Mouse (Mus musculus): ENCODE data around the gene Eme2. TPM values are rescaled to one million over a fixed set of nuclear protein-coding genes. Genes with fewer than 3 reads are reported as not detected.
A peak's percentile ranks its signal among the peaks of the same experiment; 100 is the strongest.

Eme2 gene
- total RNA-seq, 2 experiments from 2014 or later = 6.3 to 12.7 TPM

- ATAC-seq (replicated peaks; ENCODE audit: low FRiP score, poor library complexity, severe bottlenecking) = peak; percentile 40
Observed at GRCm38 (mm10) chr17:24848600-24849031, 46.3 kb downstream of the Eme2 start.

- ATAC-seq (replicated peaks; ENCODE audit: low FRiP score, poor library complexity, severe bottlenecking) = no peak
Observed at GRCm38 (mm10) chr17:24847386-24847785, 47.5 kb downstream of the Eme2 start.

- ATAC-seq (replicated peaks; ENCODE audit: low FRiP score, poor library complexity, severe bottlenecking) = no peak
Observed at GRCm38 (mm10) chr17:24844525-24844924, 50.4 kb downstream of the Eme2 start.

- ATAC-seq (replicated peaks; ENCODE audit: low FRiP score, poor library complexity, severe bottlenecking) = peak; percentile 77
Observed at GRCm38 (mm10) chr17:24842631-24843030, 52.3 kb downstream of the Eme2 start.

GRCm38 (mm10) chr17:24841133-24841532 lies 53.8 kb downstream of the Eme2 start:
- ATAC-seq (replicated peaks; ENCODE audit: low FRiP score, poor library complexity, severe bottlenecking) = peak; percentile 84

GRCm38 (mm10) chr17:24840341-24840740 lies 54.5 kb downstream of the Eme2 start:
- no peak for ATAC-seq (replicated peaks; ENCODE audit: low FRiP score, poor library complexity, severe bottlenecking)

- ATAC-seq (replicated peaks; ENCODE audit: low FRiP score, poor library complexity, severe bottlenecking) = no peak
Observed at GRCm38 (mm10) chr17:24839842-24840241, 55.0 kb downstream of the Eme2 start, which contains the start of gene Hagh. TSS of gene Hagh (plus strand) at chr17:24840143.

Other genes starting within 250 kb of the Eme2 start
- gene Slc9a3r2, start 244.8 kb downstream of the Eme2 start, total RNA-seq (2015; ENCODE audit: low replicate concordance) = 0.84 TPM in 1 of 2 replicates, not detected in the other
- not detected in 2 replicates for gene Slc9a3r2, start 244.8 kb downstream of the Eme2 start, total RNA-seq (2017; ENCODE audit: low replicate concordance)
- gene Npw, start 236.6 kb downstream of the Eme2 start, total RNA-seq (2015; ENCODE audit: low replicate concordance) = not detected in 2 replicates
- gene Npw, start 236.6 kb downstream of the Eme2 start, total RNA-seq (2017; ENCODE audit: low replicate concordance) = not detected in 2 replicates
- 13.4 and 18.4 TPM in 2 replicates for gene Zfp598, start 225.4 kb downstream of the Eme2 start, total RNA-seq (2015; ENCODE audit: low replicate concordance)
- gene Zfp598, start 225.4 kb downstream of the Eme2 start, total RNA-seq (2017; ENCODE audit: low replicate concordance) = 9.2 and 12.0 TPM in 2 replicates
- not detected in 2 replicates for gene Syngr3, start 205.1 kb downstream of the Eme2 start, total RNA-seq (2015; ENCODE audit: low replicate concordance)
- not detected in 2 replicates for gene Syngr3, start 205.1 kb downstream of the Eme2 start, total RNA-seq (2017; ENCODE audit: low replicate concordance)
- 9.6 and 15.9 TPM in 2 replicates for gene Gfer, start 198.9 kb downstream of the Eme2 start, total RNA-seq (2015; ENCODE audit: low replicate concordance)
- 14.0 and 15.7 TPM in 2 replicates for gene Gfer, start 198.9 kb downstream of the Eme2 start, total RNA-seq (2017; ENCODE audit: low replicate concordance)
- not detected in 2 replicates for gene Noxo1, start 198.9 kb downstream of the Eme2 start, total RNA-seq (2015; ENCODE audit: low replicate concordance)
- not detected in 2 replicates for gene Noxo1, start 198.9 kb downstream of the Eme2 start, total RNA-seq (2017; ENCODE audit: low replicate concordance)
- gene Tbl3, start 187.4 kb downstream of the Eme2 start, total RNA-seq (2015; ENCODE audit: low replicate concordance) = 5.8 and 10.1 TPM in 2 replicates
- 4.8 and 9.0 TPM in 2 replicates for gene Tbl3, start 187.4 kb downstream of the Eme2 start, total RNA-seq (2017; ENCODE audit: low replicate concordance)
- gene Rnf151, start 177.0 kb downstream of the Eme2 start, total RNA-seq (2015; ENCODE audit: low replicate concordance) = not detected in 2 replicates
- gene Rnf151, start 177.0 kb downstream of the Eme2 start, total RNA-seq (2017; ENCODE audit: low replicate concordance) = not detected in 2 replicates
- 1,299 and 1,601 TPM in 2 replicates for gene Rps2, start 177.0 kb downstream of the Eme2 start, total RNA-seq (2015; ENCODE audit: low replicate concordance)
- 315 and 526 TPM in 2 replicates for gene Rps2, start 177.0 kb downstream of the Eme2 start, total RNA-seq (2017; ENCODE audit: low replicate concordance)
- gene Ndufb10, start 170.6 kb downstream of the Eme2 start, total RNA-seq (2015; ENCODE audit: low replicate concordance) = 178 and 200 TPM in 2 replicates
- gene Ndufb10, start 170.6 kb downstream of the Eme2 start, total RNA-seq (2017; ENCODE audit: low replicate concordance) = 84.0 and 122 TPM in 2 replicates
- not detected in 2 replicates for gene Rpl3l, start 167.3 kb downstream of the Eme2 start, total RNA-seq (2015; ENCODE audit: low replicate concordance)
- not detected in 2 replicates for gene Rpl3l, start 167.3 kb downstream of the Eme2 start, total RNA-seq (2017; ENCODE audit: low replicate concordance)
- 108 and 112 TPM in 2 replicates for gene Msrb1, start 158.4 kb downstream of the Eme2 start, total RNA-seq (2015; ENCODE audit: low replicate concordance)
- 29.5 and 61.6 TPM in 2 replicates for gene Msrb1, start 158.4 kb downstream of the Eme2 start, total RNA-seq (2017; ENCODE audit: low replicate concordance)
- gene Hs3st6, start 142.1 kb downstream of the Eme2 start, total RNA-seq (2015; ENCODE audit: low replicate concordance) = not detected in 2 replicates
- not detected in 2 replicates for gene Hs3st6, start 142.1 kb downstream of the Eme2 start, total RNA-seq (2017; ENCODE audit: low replicate concordance)
- gene Meiob, start 90.8 kb downstream of the Eme2 start, total RNA-seq (2015; ENCODE audit: low replicate concordance) = not detected in 2 replicates
- gene Meiob, start 90.8 kb downstream of the Eme2 start, total RNA-seq (2017; ENCODE audit: low replicate concordance) = not detected in 2 replicates
- 350 and 357 TPM in 2 replicates for gene Hagh, start 54.9 kb downstream of the Eme2 start, total RNA-seq (2015; ENCODE audit: low replicate concordance)
- gene Hagh, start 54.9 kb downstream of the Eme2 start, total RNA-seq (2017; ENCODE audit: low replicate concordance) = 157 and 279 TPM in 2 replicates
- 50.5 and 87.6 TPM in 2 replicates for gene Fahd1, start 44.7 kb downstream of the Eme2 start, total RNA-seq (2015; ENCODE audit: low replicate concordance)
- 73.2 and 83.4 TPM in 2 replicates for gene Fahd1, start 44.7 kb downstream of the Eme2 start, total RNA-seq (2017; ENCODE audit: low replicate concordance)
- 0.84 TPM in 1 of 2 replicates, not detected in the other for gene Igfals, start 29.1 kb downstream of the Eme2 start, total RNA-seq (2015; ENCODE audit: low replicate concordance)
- gene Igfals, start 29.1 kb downstream of the Eme2 start, total RNA-seq (2017; ENCODE audit: low replicate concordance) = not detected in 2 replicates
- 31.9 and 50.8 TPM in 2 replicates for gene Nubp2, start 8.7 kb downstream of the Eme2 start, total RNA-seq (2015; ENCODE audit: low replicate concordance)
- gene Nubp2, start 8.7 kb downstream of the Eme2 start, total RNA-seq (2017; ENCODE audit: low replicate concordance) = 35.0 and 44.1 TPM in 2 replicates
- gene Spsb3, start 8.4 kb downstream of the Eme2 start, total RNA-seq (2015; ENCODE audit: low replicate concordance) = 84.0 and 90.5 TPM in 2 replicates
- 47.5 and 65.7 TPM in 2 replicates for gene Spsb3, start 8.4 kb downstream of the Eme2 start, total RNA-seq (2017; ENCODE audit: low replicate concordance)
- gene Mrps34, start within 50 bp of the Eme2 start, total RNA-seq (2015; ENCODE audit: low replicate concordance) = 8.3 and 9.6 TPM in 2 replicates
- gene Mrps34, start within 50 bp of the Eme2 start, total RNA-seq (2017; ENCODE audit: low replicate concordance) = 9.1 and 19.4 TPM in 2 replicates
- 151 and 169 TPM in 2 replicates for gene Nme3, start 1.4 kb upstream of the Eme2 start, total RNA-seq (2015; ENCODE audit: low replicate concordance)
- gene Nme3, start 1.4 kb upstream of the Eme2 start, total RNA-seq (2017; ENCODE audit: low replicate concordance) = 95.5 and 101 TPM in 2 replicates
- gene Mapk8ip3, start 41.9 kb upstream of the Eme2 start, total RNA-seq (2015; ENCODE audit: low replicate concordance) = 132 and 177 TPM in 2 replicates
- gene Mapk8ip3, start 41.9 kb upstream of the Eme2 start, total RNA-seq (2017; ENCODE audit: low replicate concordance) = 264 and 268 TPM in 2 replicates
- 33.2 and 39.0 TPM in 2 replicates for gene Jpt2, start 65.6 kb upstream of the Eme2 start, total RNA-seq (2015; ENCODE audit: low replicate concordance)
- 21.4 and 25.6 TPM in 2 replicates for gene Jpt2, start 65.6 kb upstream of the Eme2 start, total RNA-seq (2017; ENCODE audit: low replicate concordance)
- 49.9 and 54.4 TPM in 2 replicates for gene Cramp1l, start 120.7 kb upstream of the Eme2 start, total RNA-seq (2015; ENCODE audit: low replicate concordance)
- 38.1 and 53.4 TPM in 2 replicates for gene Cramp1l, start 120.7 kb upstream of the Eme2 start, total RNA-seq (2017; ENCODE audit: low replicate concordance)
- gene Ift140, start 121.0 kb upstream of the Eme2 start, total RNA-seq (2015; ENCODE audit: low replicate concordance) = 129 and 130 TPM in 2 replicates
- 239 and 264 TPM in 2 replicates for gene Ift140, start 121.0 kb upstream of the Eme2 start, total RNA-seq (2017; ENCODE audit: low replicate concordance)
- gene Tmem204, start 188.5 kb upstream of the Eme2 start, total RNA-seq (2015; ENCODE audit: low replicate concordance) = not detected in 2 replicates
- gene Tmem204, start 188.5 kb upstream of the Eme2 start, total RNA-seq (2017; ENCODE audit: low replicate concordance) = not detected in 2 replicates
- gene Telo2, start 220.9 kb upstream of the Eme2 start, total RNA-seq (2015; ENCODE audit: low replicate concordance) = 3.2 and 5.0 TPM in 2 replicates
- 10.5 and 42.6 TPM in 2 replicates for gene Telo2, start 220.9 kb upstream of the Eme2 start, total RNA-seq (2017; ENCODE audit: low replicate concordance)
- gene Ptx4, start 225.7 kb upstream of the Eme2 start, total RNA-seq (2015; ENCODE audit: low replicate concordance) = not detected in 2 replicates
- gene Ptx4, start 225.7 kb upstream of the Eme2 start, total RNA-seq (2017; ENCODE audit: low replicate concordance) = not detected in 2 replicates
- gene Clcn7, start 238.3 kb upstream of the Eme2 start, total RNA-seq (2015; ENCODE audit: low replicate concordance) = 17.3 and 23.1 TPM in 2 replicates
- 20.0 and 22.6 TPM in 2 replicates for gene Clcn7, start 238.3 kb upstream of the Eme2 start, total RNA-seq (2017; ENCODE audit: low replicate concordance)